Comparison of ENCODE assay signal across 26 mouse cellular contexts in genomic region chr19:41466475-41466874, GRCm38 (mm10). TPM values are rescaled to one million over a fixed set of nuclear protein-coding genes. Genes with fewer than 3 reads are reported as not detected.
DNase-seq lines count a peak whose midpoint lies in the region; ATAC-seq and TF ChIP-seq lines count a peak whose summit lies in the region.
"Had no signal": no experiment of that assay in that cellular context is flagged by ENCODE, and none has a peak within 500 bp of the region (broad histone marks: within the 10 kb centered on the region; RNA-seq: fewer than 3 reads in every experiment).

No protein-coding gene starts in this region.

- no peak for TF ChIP-seq CTCF in liver, postnatal 0 days (IDR thresholded peaks at IDR 0.05; ENCODE audit: low read depth)
- TF ChIP-seq CTCF in CH12.LX (conservative IDR thresholded peaks at IDR 0.05 in 1 of 2, IDR thresholded peaks at IDR 0.05 in 1 of 2; ENCODE audit: low read depth in 2 of 2, low read length in 2 of 2) = no peak

- no peak overlapping the region for H3K4me2 ChIP-seq in liver, embryonic 11.5 days
- H3K4me2 ChIP-seq in liver, postnatal 0 days (ENCODE audit: low read depth, low read length) = no peak overlapping the region
- H3K4me2 ChIP-seq in CH12.LX (ENCODE audit: insufficient read depth, low read depth, poor library complexity, severe bottlenecking) = no peak overlapping the region
- H3K4me2 ChIP-seq: embryonic facial prominence, embryonic 13.5 days; embryonic facial prominence, embryonic 15.5 days; forebrain, embryonic 12.5 days had no signal

- TF ChIP-seq RAD21 in CH12.LX (IDR thresholded peaks at IDR 0.05; ENCODE audit: low read depth, low read length) = no peak

- H3K79me2 ChIP-seq in CH12.LX (replicated peaks; ENCODE audit: control insufficient read depth, extremely low read depth, insufficient read depth, poor library complexity, severe bottlenecking) = peaks cover 5% of the 10 kb centered on the region

- peak; percentile 21 for DNase-seq in liver, embryonic 11.5 days (ENCODE audit: low spot score)
- DNase-seq in liver, postnatal 0 days = no peak
- DNase-seq in CH12.LX (ENCODE audit: extremely low read depth) (no peak), ES-E14 (ENCODE audit: low read depth, low spot score) (no peak)
- no peak for DNase-seq in right cerebral cortex, postnatal 14 days
- no peak for DNase-seq in spleen, adult 18-20 months
- no peak for DNase-seq in kidney, postnatal 36 days
- DNase-seq: adrenal gland, adult 8-10 months; adrenal gland, postnatal 25 days; B cell, adult 2 months; cerebellum, adult 11 months; cerebellum, adult 18-20 months; cerebellum, adult 8-10 months; cerebellum, adult 9-11 months; cerebellum, postnatal 14 days; cerebellum, postnatal 36 days; embryo, embryonic 11 days had no signal

- no peak overlapping the region for H3K9ac ChIP-seq in liver, embryonic 11.5 days (ENCODE audit: low read depth, low read length)
- H3K9ac ChIP-seq in liver, postnatal 0 days (replicated peaks) = no peak overlapping the region
- H3K9ac ChIP-seq in CH12.LX (ENCODE audit: insufficient read depth, low read depth) = no peak overlapping the region
- no peak overlapping the region for H3K9ac ChIP-seq in ES-E14 (ENCODE audit: insufficient read depth, low read depth, low read length, poor library complexity, severe bottlenecking)
- H3K9ac ChIP-seq: embryonic facial prominence, embryonic 13.5 days; embryonic facial prominence, embryonic 15.5 days; forebrain, embryonic 12.5 days had no signal

- WGBS in liver, embryonic 11.5 days = 78% methylated on average over 3 of the region's 3 CpGs
- 67% methylated on average over 3 of the region's 3 CpGs for WGBS in liver, postnatal 0 days (ENCODE audit: insufficient replicate concordance)

- in situ Hi-C loops in CH12.LX (cut with MboI; ENCODE audit: low pct_ligation_motif_present, low pct_unique_long_range_greater_than_20kb, low sequenced_read_pairs) = loop anchor here (25.0 kb wide), 1 partner anchor 154 kb away; no protein-coding TSS in a partner anchor
- in situ Hi-C loops in ES-E14 (cut with MboI; ENCODE audit: low sequenced_read_pairs in 2 of 2, unreplicated experiment in 2 of 2) = no loop called here

- no peaks in the 10 kb centered on the region for H3K9me3 ChIP-seq in liver, embryonic 11.5 days (ENCODE audit: control insufficient read depth, low read length)
- H3K9me3 ChIP-seq in liver, postnatal 0 days (ENCODE audit: low read length) = no peaks in the 10 kb centered on the region
- no peaks in the 10 kb centered on the region for H3K9me3 ChIP-seq in CH12.LX (replicated peaks; ENCODE audit: low read length)
- no peaks in the 10 kb centered on the region for H3K9me3 ChIP-seq in ES-E14 (ENCODE audit: control insufficient read depth, insufficient read depth, low read depth, low read length)
- H3K9me3 ChIP-seq: embryonic facial prominence, embryonic 13.5 days; embryonic facial prominence, embryonic 15.5 days; forebrain, embryonic 10.5 days; forebrain, embryonic 12.5 days had no signal

- no peak overlapping the region for H3K4me3 ChIP-seq in liver, embryonic 11.5 days (ENCODE audit: low read depth, low read length)
- H3K4me3 ChIP-seq in liver, postnatal 0 days (ENCODE audit: low read depth, low read length) = no peak overlapping the region
- H3K4me3 ChIP-seq in CH12.LX (replicated peaks in 1 of 3; ENCODE audit: low read depth in 2 of 3, low read length in 2 of 3, poor library complexity in 1 of 3) = no peak overlapping the region
- H3K4me3 ChIP-seq in ES-E14 (ENCODE audit: insufficient read depth in 1 of 2, low read depth in 1 of 2, low read length in 2 of 2, poor library complexity in 1 of 2, severe bottlenecking in 1 of 2) = no peak overlapping the region
- H3K4me3 ChIP-seq: embryonic facial prominence, embryonic 13.5 days; embryonic facial prominence, embryonic 15.5 days; erythroblast, embryonic 14.5 days; forebrain, embryonic 10.5 days; forebrain, embryonic 12.5 days had no signal

- no peak for TF ChIP-seq EP300 in liver, postnatal 0 days (IDR thresholded peaks at IDR 0.05; ENCODE audit: low read depth)
- peak; percentile 29 for TF ChIP-seq EP300 in CH12.LX (IDR thresholded peaks at IDR 0.05; ENCODE audit: low read length)

- no peak for TF ChIP-seq POLR2A in CH12.LX (IDR thresholded peaks at IDR 0.05; ENCODE audit: low read depth, low read length)

- no peaks in the 10 kb centered on the region for H3K36me3 ChIP-seq in liver, embryonic 11.5 days (ENCODE audit: control insufficient read depth, insufficient read depth, low read length)
- H3K36me3 ChIP-seq in liver, postnatal 0 days (replicated peaks; ENCODE audit: insufficient read depth, low read length) = no peaks in the 10 kb centered on the region
- peaks cover 0 to 2% of the 10 kb centered on the region in 2 experiments for H3K36me3 ChIP-seq in CH12.LX (replicated peaks in 1 of 2; ENCODE audit: control insufficient read depth in 1 of 2, insufficient read depth in 1 of 2, low read length in 1 of 2)
- no peaks in the 10 kb centered on the region for H3K36me3 ChIP-seq in ES-E14 (ENCODE audit: control insufficient read depth, insufficient read depth, low read length, poor library complexity, severe bottlenecking)
- H3K36me3 ChIP-seq: embryonic facial prominence, embryonic 13.5 days; embryonic facial prominence, embryonic 15.5 days; forebrain, embryonic 10.5 days; forebrain, embryonic 12.5 days had no signal

- H3K27ac ChIP-seq in liver, embryonic 11.5 days (ENCODE audit: low read depth, low read length) = no peak overlapping the region
- H3K27ac ChIP-seq in liver, postnatal 0 days (ENCODE audit: low read depth) = no peak overlapping the region
- H3K27ac ChIP-seq in CH12.LX (ENCODE audit: insufficient read depth, low read depth) (peak overlapping the region; percentile 28; the same call in 1 of the 2 replicates), ES-E14 (ENCODE audit: insufficient read depth, low read depth, low read length, poor library complexity, severe bottlenecking) (no peak overlapping the region)
- H3K27ac ChIP-seq: embryonic facial prominence, embryonic 13.5 days; embryonic facial prominence, embryonic 15.5 days; forebrain, embryonic 10.5 days; forebrain, embryonic 12.5 days had no signal

- ATAC-seq in liver, embryonic 11.5 days (replicated peaks; ENCODE audit: low FRiP score) = no peak
- no peak for ATAC-seq in liver, postnatal 0 days
- ATAC-seq: activated CD4-positive, CD25-positive, alpha-beta regulatory T cell, adult 4 months; CD4-positive, CD25-positive, alpha-beta regulatory T cell, adult 4 months; forebrain, embryonic 14.5 days; forebrain, embryonic 16.5 days had no signal

- dilution Hi-C loops in CH12.LX (cut with MboI; ENCODE audit: extremely low pct_ligation_motif_present, extremely low pct_unique_long_range_greater_than_20kb, low sequenced_read_pairs) = no loop called here

- H3K27me3 ChIP-seq in liver, embryonic 11.5 days (replicated peaks; ENCODE audit: control insufficient read depth, insufficient read depth, low read length) = no peaks in the 10 kb centered on the region
- no peaks in the 10 kb centered on the region for H3K27me3 ChIP-seq in liver, postnatal 0 days (ENCODE audit: insufficient read depth, low read length)
- no peaks in the 10 kb centered on the region for H3K27me3 ChIP-seq in CH12.LX (replicated peaks)
- H3K27me3 ChIP-seq: embryonic facial prominence, embryonic 13.5 days; embryonic facial prominence, embryonic 15.5 days; forebrain, embryonic 12.5 days had no signal

- H3K4me1 ChIP-seq in liver, embryonic 11.5 days (replicated peaks; ENCODE audit: control insufficient read depth, insufficient read depth, low read length) = no peaks in the 10 kb centered on the region
- no peaks in the 10 kb centered on the region for H3K4me1 ChIP-seq in liver, postnatal 0 days (ENCODE audit: insufficient read depth)
- H3K4me1 ChIP-seq in CH12.LX (ENCODE audit: control insufficient read depth in 1 of 2, insufficient read depth in 2 of 2) = no peaks in the 10 kb centered on the region
- H3K4me1 ChIP-seq in ES-E14 (ENCODE audit: control insufficient read depth in 2 of 2, insufficient read depth in 2 of 2, low read length in 2 of 2, poor library complexity in 1 of 2) = peaks cover 0 to 3% of the 10 kb centered on the region in 2 experiments; a peak in 1 of 4 replicates
- H3K4me1 ChIP-seq: embryonic facial prominence, embryonic 13.5 days; embryonic facial prominence, embryonic 15.5 days; forebrain, embryonic 10.5 days; forebrain, embryonic 12.5 days had no signal

TF ChIP-seq in CH12.LX, 34 proteins besides CTCF, POLR2A, EP300 and RAD21 (continues in another document):
- TF ChIP-seq MAZ (IDR thresholded peaks at IDR 0.05; ENCODE audit: low read depth, low read length) = no peak
- TF ChIP-seq GABPA (IDR thresholded peaks at IDR 0.05; ENCODE audit: insufficient replicate concordance, low read depth, low read length) = no peak
- no peak for TF ChIP-seq ZC3H11A (IDR thresholded peaks at IDR 0.05; ENCODE audit: low read depth, low read length)
- no peak for TF ChIP-seq TBP (conservative IDR thresholded peaks at IDR 0.05; ENCODE audit: low read depth, low read length)
- TF ChIP-seq JUND (conservative IDR thresholded peaks at IDR 0.05; ENCODE audit: low read depth, low read length) = peak; percentile 59
- TF ChIP-seq MEF2A (IDR thresholded peaks at IDR 0.05; ENCODE audit: borderline replicate concordance, low read depth, low read length) = no peak
- TF ChIP-seq MXI1 (IDR thresholded peaks at IDR 0.05; ENCODE audit: low read depth, low read length) = no peak
- TF ChIP-seq IRF4 (IDR thresholded peaks at IDR 0.05; ENCODE audit: low read depth, low read length) = peak; percentile 92
- no peak for TF ChIP-seq POLR2AphosphoS2 (IDR thresholded peaks at IDR 0.05; ENCODE audit: low read depth, low read length)

TF ChIP-seq in ES-E14, 5 proteins besides CTCF, POLR2A, EP300 and RAD21:
- TF ChIP-seq HCFC1 (IDR thresholded peaks at IDR 0.05; ENCODE audit: borderline replicate concordance, insufficient read depth, low read length) = no peak
- TF ChIP-seq CHD2 (IDR thresholded peaks at IDR 0.05; ENCODE audit: low read depth, low read length) = no peak
- no peak for TF ChIP-seq ZNF384 (IDR thresholded peaks at IDR 0.05; ENCODE audit: low read depth, low read length)
- no peak for TF ChIP-seq ZC3H11A (IDR thresholded peaks at IDR 0.05; ENCODE audit: borderline replicate concordance, low read depth, low read length)
- TF ChIP-seq MAFK (IDR thresholded peaks at IDR 0.05; ENCODE audit: insufficient read depth, low read depth, low read length) = 0 out of 2 replicates have a peak, but pooled peaks have one; percentile 5

RNA-seq across cellular contexts. Expression of gene Lcor, which starts 16.0 kb away (rescaled TPM):
- 10.0 and 10.4 TPM in 2 replicates for polyA plus RNA-seq in liver, embryonic 11.5 days (2014; fragmentation: Nextera tagmentation; extraction: Ambion mirVana)
- polyA plus RNA-seq in liver, postnatal 0 days (2015; fragmentation: Nextera tagmentation; extraction: Ambion mirVana) = 7.9 and 9.0 TPM in 2 replicates
- total RNA-seq in CH12.LX (2012; rRNA removed) = 3.4 and 4.4 TPM in 2 replicates
- 2.9 and 3.5 TPM in 2 replicates for total RNA-seq in CH12.LX (2014; rRNA removed)
- 4.7 and 4.8 TPM in 2 replicates for polyA plus RNA-seq in CH12.LX (2012; ENCODE audit: insufficient read length, low read depth)
- total RNA-seq in ES-E14 (2012; rRNA removed) = 9.9 and 10.2 TPM in 2 replicates
